Mouse (Mus musculus): ENCODE measurements around the gene Fam199x.

Fam199x gene

DNA sequence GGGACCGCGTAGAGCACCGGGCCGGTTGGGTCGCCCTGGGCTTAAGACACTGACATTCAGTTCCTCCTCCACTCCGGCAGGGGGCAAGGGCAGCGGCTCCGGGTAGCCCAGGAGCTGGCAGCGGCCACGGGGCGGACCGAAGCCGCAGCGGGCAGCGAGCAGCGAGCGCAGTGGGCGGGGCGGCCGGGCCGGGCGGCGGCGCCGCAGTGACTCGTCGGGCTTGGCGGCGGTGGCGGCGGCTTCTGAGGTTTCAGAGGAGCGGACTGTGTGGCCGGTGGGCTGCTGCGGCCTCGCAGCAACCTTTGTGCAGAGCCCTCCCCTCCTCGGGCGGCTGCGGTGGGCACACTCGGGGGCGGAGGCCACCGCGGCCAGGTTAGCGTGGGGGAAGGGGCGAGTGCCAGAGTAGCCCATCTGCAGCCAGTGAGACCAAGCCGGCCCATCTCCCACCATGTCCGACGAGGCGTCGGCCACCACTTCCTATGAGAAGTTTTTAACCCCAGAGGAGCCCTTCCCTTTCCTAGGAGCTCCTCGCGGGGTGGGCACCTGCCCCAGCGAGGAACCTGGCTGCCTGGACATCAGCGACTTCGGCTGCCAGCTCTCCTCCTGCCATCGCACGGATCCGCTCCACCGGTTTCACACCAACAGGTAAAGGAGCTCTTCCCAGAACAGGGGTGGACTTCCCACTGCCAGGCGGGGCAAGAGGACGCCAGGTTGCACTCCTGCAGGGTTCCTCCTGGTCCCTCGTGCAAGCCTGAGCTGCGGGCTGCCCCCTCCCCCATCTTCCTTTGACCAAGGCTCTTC lies at the start of gene Fam199x:
TSS of gene Fam199x (plus strand) at position 170 of the 801 bp plus-strand sequence.
- DNase-seq: peak; percentile 70

DNA sequence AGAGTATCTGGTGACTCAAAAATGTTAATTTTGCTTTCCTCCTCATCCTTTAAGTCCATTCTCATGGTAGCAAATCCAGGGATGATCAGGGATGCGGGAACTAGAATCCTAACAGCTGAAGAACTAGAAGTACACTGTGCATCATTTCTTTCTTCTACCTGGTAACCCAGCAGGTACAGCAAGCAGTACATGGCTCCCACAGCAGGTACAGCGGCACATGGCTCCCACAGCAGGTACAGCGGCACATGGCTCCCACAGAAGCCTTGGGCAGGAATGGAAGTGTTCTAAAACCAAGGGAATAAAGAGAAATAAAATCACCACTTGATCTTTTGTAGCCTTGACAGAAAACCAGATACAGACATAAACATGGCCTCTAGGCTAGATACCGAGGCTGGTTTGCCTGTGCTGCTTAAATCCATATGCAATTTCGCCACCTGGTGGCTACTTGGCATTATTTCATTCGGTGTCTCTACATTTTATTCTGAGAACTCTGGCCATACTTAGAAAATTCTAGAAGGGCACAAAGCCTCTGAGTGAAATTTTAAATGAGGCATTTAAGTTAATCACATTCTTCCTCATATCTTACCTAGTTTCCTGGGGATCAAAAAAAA lies 34.2 kb upstream of the Fam199x start:
- peak; percentile 45 for DNase-seq

DNA sequence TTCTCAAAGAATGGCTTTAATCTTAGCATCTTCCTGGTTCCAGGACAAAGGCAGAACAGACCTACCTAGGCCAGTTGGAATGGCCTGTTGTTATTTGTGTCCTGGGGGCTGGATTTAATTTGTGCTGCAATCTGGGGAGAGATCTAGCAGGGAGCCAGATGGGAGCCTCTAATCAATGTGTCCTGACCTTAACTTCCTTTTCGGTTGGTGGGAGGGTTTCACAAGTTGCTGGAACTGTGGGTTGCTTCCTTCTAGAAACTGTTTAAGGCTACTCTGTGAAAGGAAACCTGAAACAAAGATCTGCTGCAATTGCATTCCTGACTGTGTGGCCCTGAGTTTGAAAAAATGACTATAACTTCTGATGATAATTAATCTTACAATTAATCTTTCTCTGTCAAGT lies 31.7 kb upstream of the Fam199x start:
- no peak for DNase-seq

DNA sequence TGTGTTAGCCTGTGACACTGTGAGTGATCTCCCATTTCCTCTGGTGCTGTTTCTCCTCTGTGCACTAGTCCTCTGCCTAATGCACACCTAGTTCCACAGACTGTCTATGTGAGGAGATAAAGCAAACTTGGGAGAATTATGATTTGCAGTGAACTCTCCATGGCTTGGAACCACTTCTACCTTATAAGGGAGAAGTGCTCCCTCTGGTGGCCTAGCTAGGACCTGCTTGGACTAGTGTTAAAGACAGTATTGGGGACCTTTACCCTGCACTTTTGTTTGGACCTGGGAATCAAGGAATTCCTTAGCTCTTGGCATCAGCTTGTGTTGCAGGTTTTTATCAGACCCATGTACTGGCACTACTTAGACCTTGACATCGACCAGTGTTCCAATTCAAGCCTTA lies 30.1 kb upstream of the Fam199x start:
- peak; percentile 71 for DNase-seq

DNA sequence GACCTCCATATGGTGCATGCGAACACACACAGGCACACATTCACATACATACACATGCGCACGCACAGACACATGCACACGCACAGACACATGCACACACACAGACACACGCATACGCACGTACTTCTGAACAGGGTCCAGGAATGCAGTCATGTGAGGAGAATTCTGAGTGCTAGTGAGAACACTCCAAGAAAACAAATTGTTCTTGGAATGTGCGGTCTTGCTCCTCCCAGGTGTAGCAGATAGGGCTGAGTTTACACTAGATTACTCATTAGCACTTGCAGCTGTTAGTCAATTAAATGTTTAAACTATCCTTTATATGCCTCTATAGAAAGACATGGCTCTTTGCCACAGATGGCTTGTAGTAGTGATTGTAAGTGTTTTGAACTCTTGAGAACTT lies 18.5 kb upstream of the Fam199x start:
- no peak for DNase-seq

DNA sequence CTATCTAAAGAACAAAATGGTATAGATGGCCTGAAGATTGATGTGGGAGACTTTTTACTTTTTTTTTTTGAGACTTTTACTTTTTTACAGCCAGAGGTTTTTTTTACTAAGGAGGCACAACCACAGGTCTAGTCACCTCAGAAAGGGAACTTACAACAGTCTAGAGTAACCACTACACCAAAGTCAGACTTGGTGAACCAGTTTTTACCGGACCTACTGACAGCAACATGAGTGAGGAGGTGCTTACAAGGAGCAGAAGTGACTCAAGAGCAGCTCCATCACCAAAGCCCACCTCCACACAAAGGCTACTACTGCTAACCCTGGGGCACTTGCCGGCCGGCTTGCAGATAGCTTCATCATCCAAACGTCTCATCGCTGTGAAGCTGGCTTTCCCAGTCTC lies 17.7 kb upstream of the Fam199x start:
- no peak for DNase-seq

DNA sequence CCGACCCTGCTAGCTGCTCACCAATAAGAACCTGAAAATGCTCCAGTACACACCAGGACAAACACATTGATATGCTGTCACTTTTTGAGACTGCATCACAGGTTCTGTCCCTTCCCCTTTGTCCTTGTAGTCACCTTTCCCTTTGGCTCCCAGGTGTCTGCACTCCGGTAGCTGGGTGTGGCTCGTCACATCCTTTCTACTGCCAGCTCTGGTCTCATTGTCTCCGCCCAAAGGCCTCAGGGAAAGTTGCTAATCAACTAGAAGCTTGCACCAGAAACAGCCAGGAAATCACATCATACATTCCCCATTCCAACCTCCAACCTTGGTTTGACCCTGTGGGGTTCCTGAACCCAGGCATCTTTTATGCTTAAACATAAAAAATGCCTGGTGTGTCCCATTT lies 15.1 kb upstream of the Fam199x start:
- no peak for DNase-seq

DNA sequence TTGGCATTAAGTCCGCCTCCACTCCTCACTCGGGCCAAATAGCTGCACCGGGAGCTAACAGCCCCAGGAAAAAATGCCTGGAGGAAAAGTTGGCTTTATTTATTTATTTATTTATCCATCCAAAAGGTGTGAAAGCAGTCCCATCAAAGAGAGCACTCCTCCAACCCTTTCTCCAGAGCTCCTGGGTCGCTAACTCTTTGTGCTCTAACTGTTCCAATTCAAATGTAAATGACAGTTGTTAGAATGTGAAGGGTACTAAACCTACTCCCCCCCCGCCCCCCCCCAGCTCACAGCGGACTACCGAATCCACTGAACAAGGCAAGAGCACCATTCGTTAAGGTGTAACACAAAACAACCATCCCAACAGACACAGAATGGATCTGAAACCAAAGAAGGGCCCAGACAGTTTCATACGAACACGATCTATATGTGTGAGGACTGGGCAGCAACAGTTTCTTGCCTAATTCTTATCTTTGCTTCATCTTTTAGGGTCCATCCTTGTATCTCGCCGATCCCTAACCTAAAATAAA lies 11.9 kb upstream of the Fam199x start:
- DNase-seq: no peak

DNA sequence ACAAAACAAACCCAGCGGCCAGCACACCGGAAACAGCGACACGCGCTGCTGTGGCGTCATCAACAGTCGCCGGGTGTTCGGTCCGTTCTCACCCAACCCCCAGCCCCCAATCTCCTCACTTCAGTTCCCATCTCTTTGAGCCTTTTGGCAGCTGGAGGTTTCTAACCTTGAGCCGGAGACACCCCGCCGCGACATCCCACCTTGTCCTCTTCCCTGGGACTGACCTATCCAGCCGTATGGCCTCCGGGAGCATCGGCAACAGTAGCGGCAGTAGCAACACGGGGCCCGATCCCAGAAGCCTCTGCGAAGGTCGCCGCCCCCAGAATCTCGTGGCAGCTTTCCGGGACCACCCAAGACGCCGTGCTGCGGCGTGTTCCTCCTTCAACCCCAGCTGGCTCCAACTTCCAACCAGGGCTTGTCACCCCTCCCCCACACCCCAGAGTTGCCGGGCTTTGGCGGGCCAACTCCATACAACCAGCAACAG lies 11.4 kb upstream of the Fam199x start, which contains the start of gene Slc25a53:
TSS of gene Slc25a53 (minus strand) at position 303 of the 484 bp plus-strand sequence.
- DNase-seq: peak; percentile 86

DNA sequence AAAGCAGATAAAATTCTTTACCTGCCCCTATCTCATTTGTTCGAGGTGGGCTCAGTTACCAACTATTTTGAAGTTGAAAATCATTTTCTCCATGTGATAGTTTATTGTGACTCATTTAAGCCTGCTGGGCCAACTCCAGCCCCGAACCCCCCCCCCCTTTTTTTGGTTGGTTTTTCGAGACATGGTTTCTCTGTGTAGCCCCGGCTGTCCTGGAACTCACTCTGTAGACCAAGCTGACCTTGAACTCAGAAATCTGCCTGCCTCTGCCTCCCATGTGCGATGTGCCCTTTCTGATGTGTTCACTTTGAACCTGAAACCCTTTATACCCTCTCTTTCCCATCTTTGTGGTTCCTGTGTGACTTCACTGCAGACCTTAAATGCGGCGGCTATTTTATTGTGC lies 10.9 kb upstream of the Fam199x start:
- DNase-seq: no peak

DNA sequence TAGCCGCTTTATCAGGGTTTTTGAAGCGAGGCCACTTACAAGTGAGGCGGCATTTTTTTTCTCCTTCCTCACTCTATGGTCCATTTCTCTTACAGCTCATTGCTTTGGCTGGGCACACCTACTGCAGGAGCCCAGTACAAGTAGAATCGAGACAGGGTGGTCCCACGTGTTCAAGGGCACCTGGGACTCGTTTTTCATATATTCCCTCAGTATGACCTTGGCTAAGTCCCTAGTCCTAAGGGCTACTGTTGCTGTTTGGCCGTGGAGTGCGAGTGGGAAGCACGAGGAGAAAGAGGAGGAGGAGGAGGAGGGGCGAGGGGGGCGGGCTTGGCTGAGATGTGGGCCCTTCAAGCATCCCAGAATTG lies 352 bp upstream of the Fam199x start:
- no peak for DNase-seq

DNA sequence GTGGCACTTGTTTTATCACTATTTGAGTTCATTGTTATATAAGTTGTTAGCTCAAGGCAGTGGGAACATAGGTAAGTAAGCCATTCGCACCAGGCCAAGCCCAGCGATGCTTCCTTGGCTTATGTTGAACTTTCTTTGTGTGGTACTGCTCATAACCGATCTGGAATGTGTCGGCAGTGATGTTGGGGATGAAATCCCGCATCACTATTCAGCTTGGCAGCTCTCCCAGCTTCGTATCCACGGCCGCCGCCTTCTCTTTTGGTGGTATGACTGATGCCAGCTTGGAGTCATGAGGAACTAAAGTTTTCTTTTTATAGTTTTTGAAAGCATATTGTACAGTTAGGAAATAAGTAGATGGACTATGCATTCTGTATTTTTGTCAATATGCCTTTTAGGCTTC lies 13.8 kb downstream of the Fam199x start:
- peak; percentile 41 for DNase-seq

DNA sequence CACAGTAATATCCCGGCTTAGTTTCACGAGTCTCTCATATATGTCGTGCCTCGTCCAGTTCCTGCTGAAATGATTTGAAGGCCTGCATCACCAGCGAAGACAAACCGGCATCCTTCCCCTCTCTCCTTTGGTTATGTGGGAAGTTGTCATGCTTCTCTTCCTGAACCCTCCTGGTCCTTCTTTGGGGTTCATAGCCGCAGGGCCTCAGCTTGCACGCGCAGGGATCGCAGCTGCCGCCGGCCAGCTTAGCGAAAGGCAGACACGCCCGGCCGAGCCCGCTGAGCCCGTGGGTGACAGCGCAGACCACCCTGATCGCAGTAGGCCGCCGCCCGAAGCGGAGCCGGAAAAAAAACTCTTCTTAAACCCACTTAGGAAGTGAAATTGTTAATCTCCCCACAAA lies 55.1 kb downstream of the Fam199x start:
- no peak for DNase-seq

DNA sequence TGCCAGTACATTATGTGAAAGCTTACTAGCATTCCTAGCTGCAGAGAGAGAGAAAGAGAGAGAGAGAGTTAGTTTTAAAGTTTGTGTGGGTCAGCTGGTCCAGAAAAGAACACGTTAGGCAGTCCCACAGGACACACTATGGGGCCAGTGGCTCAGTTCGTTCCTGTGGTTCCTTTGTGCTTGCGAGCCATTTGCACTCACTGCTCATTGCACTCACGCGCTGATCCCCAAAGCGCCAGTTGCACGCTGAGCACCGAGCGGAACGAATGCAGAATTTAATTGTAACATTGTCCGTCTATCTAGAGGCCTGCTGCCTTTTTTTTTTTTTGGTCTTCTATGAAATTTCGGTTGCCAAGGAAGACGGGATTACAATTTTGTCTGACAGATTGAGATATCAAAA lies 57.1 kb downstream of the Fam199x start:
- no peak for DNase-seq

DNA sequence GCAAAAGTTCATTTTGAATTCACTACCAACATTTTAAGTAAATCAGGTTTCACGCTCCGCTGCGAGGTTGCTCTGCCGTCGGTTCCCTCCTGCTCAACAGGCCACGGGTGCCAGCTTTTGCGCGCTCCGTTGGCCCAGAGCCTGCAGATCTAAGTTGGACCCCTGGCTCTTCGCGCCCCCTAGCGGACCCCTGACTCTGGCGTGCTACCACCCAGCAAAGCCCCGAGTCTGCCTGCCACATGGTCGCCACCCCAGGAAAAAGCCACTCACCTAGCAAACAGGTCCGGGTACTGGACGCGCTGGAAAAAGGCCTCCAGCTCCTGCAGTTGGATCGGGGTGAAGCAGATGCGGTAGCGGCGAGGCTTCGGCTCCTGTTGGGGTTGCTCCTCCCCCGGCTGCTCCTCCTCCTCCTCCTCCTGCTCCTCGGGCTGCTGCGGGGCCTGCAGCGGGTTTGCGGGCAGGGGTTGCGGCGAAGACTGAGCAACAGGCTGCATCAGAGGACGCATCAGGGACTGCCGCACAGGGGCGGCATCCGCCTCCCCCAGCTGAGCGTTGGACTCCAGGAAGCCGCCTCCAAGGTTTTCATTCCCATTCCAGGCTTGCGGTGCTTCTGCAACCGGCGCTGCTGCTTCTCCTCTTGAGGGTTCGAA lies 68.8 kb downstream of the Fam199x start:
- DNase-seq: peak; percentile 47

DNA sequence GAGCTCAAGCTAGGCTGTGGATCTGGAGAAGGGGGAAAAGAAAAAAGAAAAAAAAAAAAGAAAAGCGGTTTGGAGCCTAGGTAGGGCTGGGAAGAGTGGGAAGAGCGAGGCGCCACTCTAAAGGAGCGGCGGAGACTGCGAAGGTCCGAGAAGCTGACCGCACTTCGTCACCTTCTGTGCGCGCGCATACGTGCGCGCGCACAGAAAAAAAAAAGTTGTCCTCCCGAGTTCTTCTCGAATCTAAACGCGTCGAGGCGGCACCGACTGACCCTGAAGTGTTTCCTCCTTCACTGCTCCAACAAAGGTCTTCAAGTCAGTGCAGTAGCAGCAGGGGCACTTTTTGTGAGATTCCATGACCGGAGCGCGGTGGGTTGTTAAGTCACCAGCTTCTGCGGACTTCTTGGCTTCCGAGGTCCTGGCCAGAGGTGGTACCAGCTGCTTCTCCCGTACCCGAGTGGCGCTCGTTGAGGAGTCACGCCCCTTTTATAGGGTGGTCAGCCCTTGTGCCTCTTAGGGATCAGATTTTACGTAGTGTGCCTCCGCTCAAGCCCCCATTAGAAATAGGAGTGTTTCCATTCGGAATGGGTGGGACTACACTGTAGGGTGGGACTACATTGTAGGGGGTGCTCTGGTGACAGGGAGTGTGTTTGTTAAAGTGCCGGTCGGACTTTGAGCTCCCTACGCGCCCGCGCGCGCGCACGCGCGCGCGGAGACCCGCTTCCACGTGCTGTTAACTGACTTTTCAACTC lies 70.5 kb downstream of the Fam199x start:
- no peak for DNase-seq

DNA sequence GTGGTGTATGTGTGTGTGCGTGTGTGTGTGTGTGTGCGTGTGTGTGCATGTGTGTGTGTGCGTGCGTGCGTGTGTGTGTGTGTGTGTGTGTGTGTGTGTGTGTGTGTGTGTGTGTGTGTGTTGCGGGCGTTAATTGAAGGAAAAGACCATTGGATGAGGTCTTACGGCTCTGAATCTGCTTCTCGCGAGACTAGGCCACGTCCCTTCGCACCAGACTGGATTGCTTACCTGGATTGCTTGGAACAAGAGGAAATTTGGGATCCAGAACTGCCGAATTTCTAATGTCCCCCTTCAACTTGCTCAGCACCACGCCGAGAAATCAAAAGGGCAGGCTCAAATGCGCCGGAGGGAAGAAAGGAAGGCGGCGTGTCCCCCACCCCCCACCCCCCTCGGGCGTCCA lies 72.3 kb downstream of the Fam199x start, which contains the start of gene Esx1:
TSS of gene Esx1 (minus strand) at position 366 of the 400 bp plus-strand sequence.
- DNase-seq: no peak

DNA sequence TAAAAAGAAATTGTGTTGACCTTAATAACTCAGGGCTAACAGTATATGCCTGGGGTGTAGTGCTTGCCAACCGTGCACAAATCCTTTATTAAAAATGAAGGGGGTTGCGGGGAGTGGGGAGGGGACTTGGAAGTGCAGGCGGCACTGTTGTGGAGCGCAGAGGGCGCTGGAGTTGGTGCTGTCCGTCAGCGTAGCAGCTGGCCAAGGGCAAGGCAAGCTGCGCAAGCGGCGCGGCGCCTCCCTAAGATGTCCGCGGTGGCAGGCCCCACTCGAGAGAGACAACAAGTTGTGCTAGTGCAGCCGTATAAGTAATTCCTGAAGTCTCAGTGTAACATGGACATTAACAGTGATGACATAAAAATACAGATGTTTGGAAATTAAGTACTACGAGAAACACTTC lies 78.1 kb downstream of the Fam199x start:
- no peak for DNase-seq
